Mouse (Mus musculus) CH12.LX (cell line): Measurements from ENCODE around the gene Svs5.
"Not testable (repeated sequence)": the region's sequence is repeated elsewhere in the genome, so short reads cannot be mapped to it uniquely, and the experiment has no call there.

Source experiments
- CTCF ChIP-seq, 2 experiments: IDR thresholded peaks in 1 of 2; conservative IDR thresholded peaks in 1 of 2; 2 replicates each; pipeline ENCODE4 v1.5.1; 2011 to 2012; ENCODE audit warnings: low read depth in 2 of 2, low read length in 2 of 2, improper control_type of control experiment in 1 of 2, inconsistent platforms in 1 of 2, mild to moderate bottlenecking in 1 of 2, moderate library complexity in 1 of 2
- EP300 ChIP-seq: IDR thresholded peaks from 2 replicates; pipeline ENCODE4 v1.6.1; 2011; ENCODE audit warnings: low read length, improper control_type of control experiment
- MYC ChIP-seq: IDR thresholded peaks from 2 replicates; pipeline ENCODE4 v1.6.1; 2011; ENCODE audit warnings: low read depth, mild to moderate bottlenecking, improper control_type of control experiment, low read length
- POLR2A ChIP-seq: IDR thresholded peaks from 2 replicates; pipeline ENCODE4 v1.6.1; 2011; ENCODE audit warnings: low read depth, mild to moderate bottlenecking, improper control_type of control experiment, low read length

DNA sequence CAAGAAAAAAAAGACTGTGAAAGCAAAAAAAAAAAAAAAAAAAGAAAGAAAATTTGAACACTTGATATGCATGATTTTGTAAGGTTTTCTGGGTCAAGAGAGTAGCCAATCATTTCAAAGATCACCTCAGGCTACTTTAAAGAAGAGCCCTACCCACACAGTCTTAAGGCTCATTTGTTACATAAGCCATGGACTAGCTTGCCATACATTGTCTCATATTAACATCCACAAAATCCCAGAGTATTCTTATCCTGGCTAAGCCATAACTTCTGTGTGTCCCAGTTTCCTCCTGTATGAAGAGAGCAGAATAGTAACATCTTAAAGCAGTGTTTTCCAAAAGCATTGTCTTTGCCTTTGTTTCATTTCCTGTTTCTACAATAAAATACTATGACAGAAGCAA, 17.1 kb upstream of the Svs5 start:
- TF ChIP-seq MYC; CTCF (conservative IDR thresholded peaks at IDR 0.05 in 1 of 2, IDR thresholded peaks at IDR 0.05 in 1 of 2; ENCODE audit: low read depth in 2 of 2, low read length in 2 of 2); EP300; POLR2A: not testable (repeated sequence)
